Mouse (Mus musculus) lung, postnatal 0 days (tissue): ENCODE measurements at regions not wholly inside any gene's neighbourhood (a gene's known extent, or its start where the extent isn't known, plus 50 kb on each side); places are given as distances from the start of the nearest gene placed in this dataset.

Source experiments
- CTCF ChIP-seq: IDR thresholded peaks from 2 replicates; pipeline ENCODE4 v1.5.1; 2016; ENCODE audit warnings: antibody characterized with exemption, mild to moderate bottlenecking
- EP300 ChIP-seq: IDR thresholded peaks from 2 replicates; pipeline ENCODE4 v1.6.1; 2016; ENCODE audit warnings: antibody characterized with exemption, mild to moderate bottlenecking, control low read depth

DNA sequence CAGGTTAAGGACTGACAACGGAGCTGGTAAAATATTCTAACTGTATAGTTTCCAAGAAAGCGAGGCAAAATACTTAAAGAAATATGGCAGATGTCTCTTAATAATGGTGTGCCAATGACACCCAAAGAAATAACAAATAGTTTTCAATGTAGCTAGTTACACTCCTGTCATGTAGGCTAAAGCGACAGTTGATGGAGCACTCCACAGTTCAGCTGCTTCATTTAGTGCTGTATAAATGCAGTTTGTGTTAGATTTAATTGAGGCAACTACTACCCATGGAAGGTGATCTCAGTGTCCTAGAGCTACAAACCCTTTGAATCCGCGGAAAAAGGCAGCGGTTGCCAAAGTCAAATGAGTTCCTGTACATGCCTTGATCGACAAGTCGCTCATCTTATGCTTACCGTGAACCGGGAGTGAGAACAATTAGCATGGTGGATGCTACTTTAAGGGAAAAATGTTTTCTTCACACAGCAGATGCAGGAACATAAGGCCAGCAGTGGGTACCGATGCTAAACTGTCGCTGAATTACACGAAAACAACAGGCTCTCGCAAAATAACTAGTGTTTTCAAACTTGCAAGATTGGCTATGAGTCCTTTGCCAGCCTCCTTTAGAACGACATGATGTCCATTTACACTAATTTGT, 961.4 kb downstream of the Mat2b start:
- TF ChIP-seq CTCF (no peak), EP300 (no peak)
